Mouse (Mus musculus) MEL (cell line): ENCODE data around the gene Ano6. TPM values are rescaled to one million over a fixed set of nuclear protein-coding genes. Genes with fewer than 3 reads are reported as not detected.
"Not testable (repeated sequence)": the region's sequence is repeated elsewhere in the genome, so short reads cannot be mapped to it uniquely, and the experiment has no call there.

Source experiments
- DNase-seq: peaks from one replicate; pipeline ENCODE4 v3.0.0; 2011; ENCODE audit warnings: low read depth, low spot score
- H3K27ac ChIP-seq: 2 replicates; pipeline ENCODE4 v1.5.1; 2012; ENCODE audit warnings: low read depth, mild to moderate bottlenecking, control low read depth, low read length, moderate library complexity; ENCODE audit not compliant: control insufficient read depth
- H3K27me3 ChIP-seq, 2 experiments: fragments of 150-350 bp in 1 of 2; sonication (generic) in 1 of 2; 2 replicates each; pipeline ENCODE4 v1.6.1; 2012; ENCODE audit warnings: low read length in 2 of 2, mild to moderate bottlenecking in 2 of 2, improper control_type of control experiment in 1 of 2, moderate library complexity in 1 of 2; ENCODE audit not compliant: insufficient read depth in 2 of 2, control insufficient read depth in 1 of 2
- H3K36me3 ChIP-seq, 2 experiments: 2 replicates each; pipeline ENCODE4 v1.6.1; 2012 to 2014; ENCODE audit warnings: low read length in 2 of 2, improper control_type of control experiment in 1 of 2, inconsistent platforms in 1 of 2, mild to moderate bottlenecking in 1 of 2; ENCODE audit not compliant: insufficient read depth in 2 of 2, control insufficient read depth in 1 of 2
- H3K4me1 ChIP-seq, 2 experiments: fragments of 150-350 bp in 1 of 2; sonication (generic) in 1 of 2; 2 replicates each; pipeline ENCODE4 v1.6.1; 2012; ENCODE audit warnings: low read length in 2 of 2, improper control_type of control experiment in 1 of 2, mild to moderate bottlenecking in 1 of 2; ENCODE audit not compliant: insufficient read depth in 2 of 2, control insufficient read depth in 1 of 2
- H3K4me3 ChIP-seq, 2 experiments: fragments of 150-350 bp in 1 of 2; sonication (generic) in 1 of 2; 2 replicates each; pipeline ENCODE4 v1.5.1; 2012; ENCODE audit warnings: low read depth in 2 of 2, low read length in 2 of 2, mild to moderate bottlenecking in 2 of 2, moderate library complexity in 2 of 2, control low read depth in 1 of 2, improper control_type of control experiment in 1 of 2; ENCODE audit not compliant: control insufficient read depth in 1 of 2, insufficient read depth in 1 of 2
- H3K79me2 ChIP-seq: 2 replicates; pipeline ENCODE4 v1.6.1; 2012; ENCODE audit warnings: mild to moderate bottlenecking, low read length, moderate library complexity; ENCODE audit not compliant: control insufficient read depth, poor library complexity, insufficient read depth
- H3K9ac ChIP-seq: 2 replicates; pipeline ENCODE4 v1.6.1; 2012; ENCODE audit warnings: low read depth, mild to moderate bottlenecking, control low read depth, low read length, moderate library complexity; ENCODE audit not compliant: control insufficient read depth, poor library complexity, severe bottlenecking
- H3K9me3 ChIP-seq: fragments of 150-350 bp; sonication (generic); replicated peaks from 2 replicates; pipeline ENCODE4 v1.6.1; 2012; ENCODE audit warnings: mild to moderate bottlenecking, low read length, improper control_type of control experiment, moderate library complexity; ENCODE audit not compliant: insufficient read depth
- BHLHE40 ChIP-seq: IDR thresholded peaks from 2 replicates; pipeline ENCODE4 v1.6.1; 2012; ENCODE audit warnings: low read depth, mild to moderate bottlenecking, inconsistent platforms, low read length, improper control_type of control experiment, borderline replicate concordance
- CHD2 ChIP-seq: IDR thresholded peaks from 2 replicates; pipeline ENCODE4 v1.6.1; 2011; ENCODE audit warnings: low read length, improper control_type of control experiment
- CTCF ChIP-seq, 3 experiments: IDR thresholded peaks in 2 of 3; conservative IDR thresholded peaks in 1 of 3; 2 replicates each; pipeline ENCODE4 v1.5.1; 2011 to 2012; ENCODE audit warnings: low read length in 3 of 3, low read depth in 2 of 3, mild to moderate bottlenecking in 2 of 3, improper control_type of control experiment in 1 of 3, inconsistent platforms in 1 of 3, mixed read lengths in 1 of 3, moderate library complexity in 1 of 3; ENCODE audit not compliant: control insufficient read depth in 1 of 3, insufficient read depth in 1 of 3, poor library complexity in 1 of 3, severe bottlenecking in 1 of 3
- EP300 ChIP-seq, 2 experiments: IDR thresholded peaks; 2 replicates each; pipeline ENCODE4 v1.6.1; 2011; ENCODE audit warnings: improper control_type of control experiment in 2 of 2, low read length in 2 of 2, low read depth in 1 of 2, mild to moderate bottlenecking in 1 of 2
- ETS1 ChIP-seq: IDR thresholded peaks from 2 replicates; pipeline ENCODE4 v1.6.1; 2012; ENCODE audit warnings: low read depth, mild to moderate bottlenecking, inconsistent platforms, low read length, improper control_type of control experiment, moderate library complexity
- GATA1 ChIP-seq: IDR thresholded peaks from 2 replicates; pipeline ENCODE4 v1.6.1; 2011; ENCODE audit warnings: low read depth, low read length, improper control_type of control experiment
- MAX ChIP-seq: IDR thresholded peaks from 2 replicates; pipeline ENCODE4 v1.6.1; 2011; ENCODE audit warnings: low read length, improper control_type of control experiment
- MYB ChIP-seq: IDR thresholded peaks from 2 replicates; pipeline ENCODE4 v1.6.1; 2011; ENCODE audit warnings: mild to moderate bottlenecking, low read depth, low read length, improper control_type of control experiment
- NELFE ChIP-seq: IDR thresholded peaks from 2 replicates; pipeline ENCODE4 v1.6.1; 2011; ENCODE audit warnings: low read depth, low read length, improper control_type of control experiment
- POLR2A ChIP-seq, 2 experiments: IDR thresholded peaks; 2 replicates each; pipeline ENCODE4 v1.6.1; 2011 to 2012; ENCODE audit warnings: low read length in 2 of 2, mild to moderate bottlenecking in 2 of 2, control low read depth in 1 of 2, improper control_type of control experiment in 1 of 2, low read depth in 1 of 2, moderate library complexity in 1 of 2; ENCODE audit not compliant: control insufficient read depth in 1 of 2, insufficient read depth in 1 of 2, poor library complexity in 1 of 2
- POLR2AphosphoS2 ChIP-seq: IDR thresholded peaks from 2 replicates; pipeline ENCODE4 v1.6.1; 2011; ENCODE audit warnings: low read length, improper control_type of control experiment
- RCOR1 ChIP-seq: IDR thresholded peaks from 2 replicates; pipeline ENCODE4 v1.6.1; 2012; ENCODE audit warnings: low read depth, mild to moderate bottlenecking, inconsistent platforms, low read length, improper control_type of control experiment
- SMC3 ChIP-seq: IDR thresholded peaks from 2 replicates; pipeline ENCODE4 v1.6.1; 2011; ENCODE audit warnings: low read depth, low read length, improper control_type of control experiment
- TCF12 ChIP-seq: IDR thresholded peaks from 2 replicates; pipeline ENCODE4 v1.6.1; 2014; ENCODE audit warnings: low read depth, mild to moderate bottlenecking, inconsistent platforms, low read length, improper control_type of control experiment, moderate library complexity
- USF1 ChIP-seq: IDR thresholded peaks from 2 replicates; pipeline ENCODE4 v1.6.1; 2014; ENCODE audit warnings: low read depth, mild to moderate bottlenecking, inconsistent platforms, low read length, improper control_type of control experiment, moderate library complexity
- USF2 ChIP-seq, 2 experiments: IDR thresholded peaks; 2 replicates each; pipeline ENCODE4 v1.6.1; 2011 to 2012; ENCODE audit warnings: improper control_type of control experiment in 2 of 2, low read length in 2 of 2, borderline replicate concordance in 1 of 2, inconsistent platforms in 1 of 2, low read depth in 1 of 2, mild to moderate bottlenecking in 1 of 2; ENCODE audit not compliant: insufficient read depth in 1 of 2
- ZMIZ1 ChIP-seq: IDR thresholded peaks from 2 replicates; pipeline ENCODE4 v1.6.1; 2012; ENCODE audit warnings: low read depth, mild to moderate bottlenecking, inconsistent platforms, low read length, improper control_type of control experiment, moderate library complexity
- ZNF384 ChIP-seq: IDR thresholded peaks from 2 replicates; pipeline ENCODE4 v1.6.1; 2012; ENCODE audit warnings: low read depth, mild to moderate bottlenecking, inconsistent platforms, low read length, improper control_type of control experiment
- polyA plus RNA-seq, 2 experiments: library from polyadenylated mRNA; stranded (reverse) in 1 of 2; unstranded in 1 of 2; fragments of >175 nt in 1 of 2; fragments of >200 nt in 1 of 2; gene quantifications; 2 replicates each; pipeline versions ENCODE4 v1.2.1 to v1.2.4; 2012; ENCODE audit warnings: low replicate concordance in 2 of 2, low read depth in 1 of 2; ENCODE audit not compliant: insufficient read length in 2 of 2, insufficient read depth in 1 of 2, missing spikeins in 1 of 2
- total RNA-seq: library from RNA; depleted of rRNA; stranded (reverse); fragments of 300-350 nt; gene quantifications from 2 replicates; pipeline ENCODE4 v1.2.3, GENCODE M21; 2012

Gene Ano6
- total and polyA plus RNA-seq, 3 experiments, result 54.8 to 66.6 (median 61.4) TPM

GRCm38 (mm10) chr15:95826516-95826915, 35.9 kb downstream of the Ano6 start:
- H3K36me3 ChIP-seq, result peaks cover 0 to 50% of the 10 kb centered on the region in 2 experiments; a peak in 2 of 4 replicates
- H3K4me1 ChIP-seq, result no peaks in the 10 kb centered on the region

DNA sequence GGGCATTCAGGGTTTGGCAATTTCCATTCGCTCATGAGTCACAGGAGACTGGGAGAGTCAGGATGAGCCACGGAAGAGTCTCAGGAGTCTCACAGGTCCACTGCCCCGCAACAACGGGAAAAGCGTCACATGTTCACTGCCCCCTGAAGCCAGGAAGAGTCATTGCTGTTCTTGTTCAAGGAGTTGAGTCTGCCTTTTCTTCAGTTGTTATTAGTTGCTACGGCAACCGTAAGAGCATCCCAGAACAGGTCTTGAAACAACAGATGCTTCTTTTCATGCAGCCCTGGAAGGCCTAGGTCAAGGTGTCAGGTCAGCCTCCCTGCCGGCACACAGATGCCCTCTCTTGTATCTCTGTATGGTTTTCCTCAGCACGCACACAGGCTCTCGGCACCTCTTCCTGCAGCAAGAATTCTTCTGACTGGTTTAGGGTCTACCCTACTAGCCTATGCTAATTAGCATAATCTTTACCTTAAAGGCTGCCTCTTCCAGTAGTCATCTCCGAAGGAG, 36.9 kb downstream of the Ano6 start:
- peaks cover 0 to 50% of the 10 kb centered on the region in 2 experiments; a peak in 2 of 4 replicates for H3K36me3 ChIP-seq
- peaks cover 83% of the 10 kb centered on the region for H3K79me2 ChIP-seq
- H3K9ac ChIP-seq, result no peak overlapping the region
- H3K4me1 ChIP-seq, result no peaks in the 10 kb centered on the region
- no peak for DNase-seq
- H3K27me3 ChIP-seq, result no peaks in the 10 kb centered on the region
- H3K4me3 ChIP-seq, result no peak overlapping the region
- H3K27ac ChIP-seq, result no peak overlapping the region
- no peaks in the 10 kb centered on the region for H3K9me3 ChIP-seq
- TF ChIP-seq POLR2AphosphoS2 (peak; percentile 41; the same call in 1 of the 2 replicates), ZMIZ1 (0 out of 2 replicates have a peak, but pooled peaks have one; percentile 40), TCF12 (no peak), USF1 (peak; percentile 3; the same call in 1 of the 2 replicates)
- TF ChIP-seq, all 39 proteins: peak for 3

More at GRCm38 (mm10) chr15:95826516-95826915, 35.9 kb downstream of the Ano6 start:
- Histone ChIP-seq H3K9me3 (no peaks in the 10 kb centered on the region), H3K4me3 (no peak overlapping the region), H3K27me3 (no peaks in the 10 kb centered on the region), H3K79me2 (peaks cover 85% of the 10 kb centered on the region), H3K9ac (no peak overlapping the region), H3K27ac (no peak overlapping the region)
- DNase-seq, result no peak
- TF ChIP-seq POLR2AphosphoS2 (no peak), USF2 (IDR thresholded peaks at IDR 0.05; ENCODE audit: borderline replicate concordance in 1 of 2, insufficient read depth in 1 of 2, low read depth in 1 of 2, low read length in 2 of 2) (no peak), CTCF (IDR thresholded peaks at IDR 0.05 in 2 of 3, conservative IDR thresholded peaks at IDR 0.05 in 1 of 3; ENCODE audit: control insufficient read depth in 1 of 3, insufficient read depth in 1 of 3, low read depth in 2 of 3, low read length in 3 of 3, poor library complexity in 1 of 3, severe bottlenecking in 1 of 3) (no peak), SMC3 (no peak), TCF12 (no peak), CHD2 (no peak), ZNF384 (no peak), ETS1 (no peak), USF1 (no peak), MAX (no peak), NELFE (no peak), MYB (no peak), RCOR1 (no peak), POLR2A (IDR thresholded peaks at IDR 0.05; ENCODE audit: control insufficient read depth in 1 of 2, insufficient read depth in 1 of 2, low read depth in 1 of 2, low read length in 2 of 2, poor library complexity in 1 of 2) (no peak), EP300 (IDR thresholded peaks at IDR 0.05; ENCODE audit: low read depth in 1 of 2, low read length in 2 of 2) (no peak), ZMIZ1 (no peak; the same call in 1 of the 2 replicates), GATA1 (no peak), BHLHE40 (no peak)

GRCm38 (mm10) chr15:95828018-95828646, 37.5 kb downstream of the Ano6 start:
- H3K9ac ChIP-seq, H3K27ac ChIP-seq, H3K9me3 ChIP-seq, H3K27me3 ChIP-seq, H3K4me1 ChIP-seq, DNase-seq, H3K4me3 ChIP-seq: not testable (repeated sequence)
- Histone ChIP-seq H3K79me2 (peaks cover 85% of the 10 kb centered on the region), H3K36me3 (peaks cover 0 to 47% of the 10 kb centered on the region in 2 experiments; a peak in 2 of 4 replicates)
